Mouse (Mus musculus) limb, embryonic 13.5 days (tissue): ENCODE results near the gene Kansl3. TPM values are rescaled to one million over a fixed set of nuclear protein-coding genes. Genes with fewer than 3 reads are reported as not detected.
A peak's percentile ranks its signal among the peaks of the same experiment; 100 is the strongest.

Experiments
- ATAC-seq: fragments of 200-750 bp; cut with Nextera tagmentation; 2 replicates; pipeline ENCODE4 v1.8.0; 2017; ENCODE audit warnings: low read depth, moderate number of reproducible peaks, moderate TSS enrichment; ENCODE audit not compliant: low FRiP score
- H3K27ac ChIP-seq: fragments of 300-500 bp; sonication (generic); 2 replicates; pipeline ENCODE4 v1.5.1; 2015; ENCODE audit warnings: inconsistent platforms, mild to moderate bottlenecking, moderate library complexity
- H3K27me3 ChIP-seq: fragments of 300-500 bp; sonication (generic); 2 replicates; pipeline ENCODE4 v1.6.1; 2015; ENCODE audit warnings: mild to moderate bottlenecking, inconsistent platforms
- H3K36me3 ChIP-seq: fragments of 300-500 bp; sonication (generic); 2 replicates; pipeline ENCODE4 v1.6.1; 2015; ENCODE audit warnings: inconsistent platforms, mild to moderate bottlenecking, moderate library complexity
- H3K4me1 ChIP-seq: fragments of 300-500 bp; sonication (generic); 2 replicates; pipeline ENCODE4 v1.6.1; 2015; ENCODE audit warnings: inconsistent platforms
- H3K4me2 ChIP-seq: fragments of 300-500 bp; sonication (generic); replicated peaks from 2 replicates; pipeline ENCODE4 v1.6.1; 2015; ENCODE audit warnings: inconsistent platforms, mild to moderate bottlenecking, moderate library complexity
- H3K4me3 ChIP-seq: fragments of 300-500 bp; sonication (generic); 2 replicates; pipeline ENCODE4 v1.5.1; 2015; ENCODE audit warnings: moderate library complexity, mild to moderate bottlenecking, inconsistent platforms
- H3K9ac ChIP-seq: fragments of 300-500 bp; sonication (generic); 2 replicates; pipeline ENCODE4 v1.6.1; 2015; ENCODE audit warnings: mild to moderate bottlenecking, inconsistent platforms
- H3K9me3 ChIP-seq: fragments of 300-500 bp; sonication (generic); 2 replicates; pipeline ENCODE4 v1.6.1; 2016; ENCODE audit warnings: inconsistent platforms
- WGBS: fragments of 180-500 bp; shearing (Covaris S2); methylation state at CpG from one replicate; pipeline ENCODE4 v1.1.7; 2015; 5-methylcytosine and 5-hydroxymethylcytosine counted together
- microRNA-seq: library from miRNA; unstranded; fragments of <30 nt; microRNA quantifications from one replicate; pipeline ENCODE4, GENCODE M21; 2016
- polyA plus RNA-seq: library from polyadenylated mRNA; unstranded; fragments of >200 nt; fragmentation: Nextera tagmentation; extraction: Ambion mirVana; gene quantifications from 2 replicates; pipeline ENCODE4 v1.2.1, GENCODE M21; 2015

Kansl3 gene
- polyA plus RNA-seq, 1 experiment from 2014 or later = 49.5 TPM

DNA sequence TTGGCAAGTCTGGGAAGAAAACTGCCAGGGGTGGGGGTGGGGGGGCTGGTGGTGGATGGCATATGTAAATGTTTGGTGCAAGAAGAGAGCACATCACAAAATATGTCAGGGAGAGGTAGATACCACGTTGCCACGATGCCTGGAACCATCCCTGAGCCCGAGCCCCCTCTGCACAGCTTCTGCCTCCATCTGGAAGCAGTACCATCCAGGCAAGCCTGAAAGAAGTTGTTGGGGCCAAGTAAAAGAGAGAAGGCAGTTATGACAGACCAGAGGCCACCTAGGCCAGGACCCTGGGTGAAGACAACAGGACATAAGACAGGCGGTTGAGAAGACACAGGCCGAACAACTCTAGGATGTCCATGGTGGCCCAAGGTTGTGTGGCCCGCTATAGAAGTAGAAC lies 68.5 kb downstream of the Kansl3 start:
- Histone ChIP-seq H3K4me3 (no peak overlapping the region), H3K36me3 (no peaks in the 10 kb centered on the region), H3K4me1 (peaks cover 17% of the 10 kb centered on the region), H3K27me3 (peaks cover 55% of the 10 kb centered on the region), H3K9me3 (no peaks in the 10 kb centered on the region), H3K4me2 (no peak overlapping the region), H3K9ac (no peak overlapping the region), H3K27ac (no peak overlapping the region)
- 87% methylated on average over 6 of the region's 6 CpGs for WGBS
- ATAC-seq = no peak

DNA sequence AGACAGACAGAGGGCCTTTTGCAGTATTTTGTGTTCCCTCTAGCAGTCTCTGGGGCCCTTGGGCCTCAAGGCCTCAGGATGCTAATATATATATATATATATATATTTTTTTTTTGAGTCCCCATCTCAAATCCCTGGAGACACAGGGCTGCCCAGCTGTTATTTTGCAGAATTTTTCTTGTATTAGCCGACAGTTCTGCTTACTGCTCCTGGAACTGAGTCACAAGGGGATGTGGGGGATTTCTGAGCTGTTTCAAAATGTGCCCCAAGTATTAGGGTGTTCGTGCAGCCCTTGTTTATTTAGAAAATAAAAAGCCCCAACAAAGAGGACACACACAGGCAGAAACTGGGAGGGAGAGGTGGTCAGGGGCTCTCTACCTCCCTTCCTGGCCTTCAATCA lies 69.3 kb downstream of the Kansl3 start:
- no peaks in the 10 kb centered on the region for H3K36me3 ChIP-seq
- H3K4me2 ChIP-seq = no peak overlapping the region
- no peak for ATAC-seq
- H3K27ac ChIP-seq = no peak overlapping the region
- no peaks in the 10 kb centered on the region for H3K9me3 ChIP-seq
- 47% methylated on average over 2 of the region's 2 CpGs for WGBS
- no peak overlapping the region for H3K4me3 ChIP-seq
- H3K4me1 ChIP-seq = peaks cover 12% of the 10 kb centered on the region
- H3K27me3 ChIP-seq = peaks cover 55% of the 10 kb centered on the region
- no peak overlapping the region for H3K9ac ChIP-seq

DNA sequence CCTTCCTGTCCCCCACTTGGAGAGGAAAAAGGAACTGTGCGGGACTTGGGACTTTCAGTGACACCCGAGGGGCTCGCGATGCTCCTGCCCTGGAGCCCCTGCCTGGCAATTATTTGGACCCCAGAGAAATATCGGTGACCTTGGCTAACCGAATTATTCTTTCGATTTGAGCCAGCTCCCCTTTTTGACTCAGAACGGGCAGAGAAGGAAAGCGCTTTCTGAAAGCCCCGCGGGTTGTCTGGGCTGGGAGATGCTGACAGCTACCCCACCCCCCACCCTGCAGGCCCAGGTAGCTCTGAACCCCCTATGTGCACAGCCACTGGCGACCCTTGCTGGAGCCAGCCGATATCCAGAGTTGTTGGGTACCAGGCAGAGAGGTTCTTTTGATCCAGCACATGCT lies 69.9 kb downstream of the Kansl3 start:
- ATAC-seq = no peak
- H3K9ac ChIP-seq = 0 out of 2 replicates have a peak overlapping the region, but pooled peaks have one; percentile 13
- no peak overlapping the region for H3K4me2 ChIP-seq
- no peak overlapping the region for H3K27ac ChIP-seq
- 27% methylated on average over 13 of the region's 13 CpGs for WGBS
- peaks cover 9% of the 10 kb centered on the region; the same call in 1 of the 2 replicates for H3K4me1 ChIP-seq
- H3K4me3 ChIP-seq = no peak overlapping the region
- peaks cover 55% of the 10 kb centered on the region for H3K27me3 ChIP-seq
- H3K9me3 ChIP-seq = no peaks in the 10 kb centered on the region
- no peaks in the 10 kb centered on the region for H3K36me3 ChIP-seq

DNA sequence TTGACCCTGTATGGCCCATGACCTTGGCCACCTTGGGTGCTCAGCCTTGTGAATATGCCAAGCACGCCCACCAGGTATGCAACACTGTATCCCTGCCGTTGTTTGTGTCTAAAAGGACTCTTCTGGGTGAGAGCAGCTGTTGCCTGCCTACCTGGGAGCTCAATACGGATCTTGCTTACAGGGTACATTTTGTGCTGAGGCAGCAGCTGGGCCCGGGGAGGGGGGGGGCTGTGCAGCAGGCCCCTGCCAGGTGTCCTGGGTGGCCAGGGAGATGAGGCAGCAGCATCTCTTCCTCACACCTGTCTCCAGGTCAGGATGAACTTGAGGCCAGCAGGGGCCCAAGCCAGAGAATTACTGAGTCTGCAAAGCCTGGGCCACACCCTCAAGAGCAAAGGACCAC lies 70.9 kb downstream of the Kansl3 start:
- Histone ChIP-seq H3K27me3 (peaks cover 54% of the 10 kb centered on the region), H3K4me1 (peaks cover 4% of the 10 kb centered on the region; the same call in 1 of the 2 replicates), H3K27ac (no peak overlapping the region), H3K4me2 (no peak overlapping the region), H3K9ac (no peak overlapping the region), H3K36me3 (no peaks in the 10 kb centered on the region), H3K4me3 (no peak overlapping the region), H3K9me3 (no peaks in the 10 kb centered on the region)
- 74% methylated on average over 4 of the region's 4 CpGs for WGBS
- no peak; the same call in 1 of the 2 replicates for ATAC-seq

DNA sequence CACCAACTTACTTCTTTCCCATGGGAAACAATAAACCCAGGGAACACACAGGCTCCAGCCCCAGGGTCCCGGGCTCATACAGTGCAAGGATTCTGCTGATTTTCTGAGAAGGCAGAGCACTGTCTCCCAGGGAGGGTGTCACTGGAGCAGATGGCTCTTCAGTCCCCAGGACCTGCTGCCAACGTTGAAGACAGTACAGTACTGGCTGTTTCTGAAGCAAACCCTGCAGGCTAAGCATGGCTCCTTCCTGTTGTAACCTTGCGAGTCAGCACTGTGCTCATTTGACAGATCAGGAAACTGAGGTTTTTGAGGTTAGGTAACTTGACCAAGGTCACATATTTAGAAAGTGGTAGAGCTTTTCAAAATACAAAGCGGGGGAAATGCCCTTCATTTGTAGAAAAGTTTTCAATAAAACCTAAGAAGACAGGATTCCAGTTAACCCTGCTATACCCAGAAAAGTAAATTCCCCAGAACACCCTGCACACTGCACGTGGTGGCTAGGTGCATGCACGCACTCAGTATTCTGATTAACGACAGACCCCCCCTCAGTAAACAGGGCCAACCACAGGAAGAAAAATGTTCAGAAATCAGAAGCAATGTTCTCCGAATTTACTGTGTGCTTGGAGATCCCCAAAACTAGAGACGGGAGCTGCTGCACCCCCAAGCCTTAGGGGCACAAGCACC lies 72.4 kb downstream of the Kansl3 start:
- no peaks in the 10 kb centered on the region for H3K36me3 ChIP-seq
- WGBS = 64% methylated on average over 9 of the region's 9 CpGs
- H3K4me3 ChIP-seq = no peak overlapping the region
- H3K4me2 ChIP-seq = no peak overlapping the region
- H3K27ac ChIP-seq = no peak overlapping the region
- no peaks in the 10 kb centered on the region for H3K9me3 ChIP-seq
- no peak for ATAC-seq
- H3K4me1 ChIP-seq = no peaks in the 10 kb centered on the region
- H3K27me3 ChIP-seq = peaks cover 48% of the 10 kb centered on the region
- no peak overlapping the region for H3K9ac ChIP-seq

DNA sequence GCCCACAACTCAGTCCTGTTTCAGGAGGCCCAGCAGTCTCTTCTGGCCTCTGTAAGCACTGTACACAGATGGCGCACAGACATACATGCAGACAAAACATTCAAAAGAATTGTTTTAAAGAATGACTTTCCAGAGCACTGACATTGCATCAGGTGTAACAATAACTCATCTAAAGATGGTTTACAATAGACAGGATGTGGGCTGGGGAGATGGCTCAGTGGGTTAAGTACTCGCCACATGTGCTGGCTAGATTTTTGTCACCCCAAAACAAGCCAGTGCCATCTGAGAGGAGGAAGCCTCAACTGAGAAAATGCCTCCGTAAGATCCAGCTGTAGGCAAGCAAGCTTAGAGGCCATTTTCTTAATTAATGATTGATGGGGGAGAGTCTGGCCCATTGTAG lies 74.6 kb downstream of the Kansl3 start:
- no peaks in the 10 kb centered on the region for H3K36me3 ChIP-seq
- H3K4me1 ChIP-seq = no peaks in the 10 kb centered on the region
- no peak overlapping the region for H3K4me2 ChIP-seq
- H3K9ac ChIP-seq = no peak overlapping the region
- no peak overlapping the region for H3K27ac ChIP-seq
- H3K9me3 ChIP-seq = no peaks in the 10 kb centered on the region
- ATAC-seq = no peak
- WGBS = 72% methylated on average over 3 of the region's 3 CpGs
- peaks cover 26% of the 10 kb centered on the region for H3K27me3 ChIP-seq
- no peak overlapping the region for H3K4me3 ChIP-seq

DNA sequence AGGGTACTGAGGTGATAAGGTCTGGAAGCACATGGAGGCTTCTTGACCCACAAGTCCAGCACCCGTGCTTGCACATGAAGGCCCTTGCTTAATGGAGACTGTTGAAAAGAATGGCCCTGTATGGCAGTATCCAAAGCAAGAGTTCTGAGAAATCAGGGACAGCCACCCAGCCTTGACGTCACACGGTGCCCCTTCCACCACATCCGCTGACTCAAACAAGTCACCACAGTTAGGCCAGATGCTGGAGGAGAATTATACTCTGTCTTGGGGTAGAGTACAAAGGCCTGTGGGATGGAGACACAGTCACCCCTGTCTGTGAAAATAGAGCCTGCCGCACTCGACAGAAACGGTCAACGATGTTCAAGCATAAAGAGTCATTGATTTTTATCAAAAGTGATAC lies 75.5 kb downstream of the Kansl3 start:
- Histone ChIP-seq H3K27ac (no peak overlapping the region), H3K36me3 (no peaks in the 10 kb centered on the region), H3K9ac (no peak overlapping the region), H3K27me3 (peaks cover 17% of the 10 kb centered on the region), H3K9me3 (no peaks in the 10 kb centered on the region), H3K4me1 (no peaks in the 10 kb centered on the region), H3K4me2 (no peak overlapping the region), H3K4me3 (no peak overlapping the region)
- no peak for ATAC-seq
- WGBS = 91% methylated on average over 8 of the region's 8 CpGs

Small RNAs within 50 kb of the gene (microRNA-seq; reads per million reads assigned to microRNA genes)
- gene Mir6898 = not detected

Other genes with a start within 250 kb of the Kansl3 start
- gene Uggt1, start 124.5 kb downstream of the Kansl3 start, polyA plus RNA-seq = 52.4 and 54.6 TPM in 2 replicates
- gene Neurl3, start 94.5 kb downstream of the Kansl3 start, polyA plus RNA-seq = 0.83 and 2.0 TPM in 2 replicates
- gene Arid5a, start 61.4 kb downstream of the Kansl3 start, polyA plus RNA-seq = 6.7 and 9.2 TPM in 2 replicates
- gene Fer1l5, start 3.1 kb upstream of the Kansl3 start, polyA plus RNA-seq = 0.97 and 1.1 TPM in 2 replicates
- 53.2 and 56.8 TPM in 2 replicates for gene Lman2l, start 76.1 kb upstream of the Kansl3 start, polyA plus RNA-seq
- 19.5 and 20.4 TPM in 2 replicates for gene Cnnm4, start 102.4 kb upstream of the Kansl3 start, polyA plus RNA-seq
- gene Cnnm3, start 142.7 kb upstream of the Kansl3 start, polyA plus RNA-seq = 3.7 and 4.4 TPM in 2 replicates
- gene Ankrd23, start 167.7 kb upstream of the Kansl3 start, polyA plus RNA-seq = 20.1 and 20.8 TPM in 2 replicates
- gene Gm42417, start 170.2 kb upstream of the Kansl3 start, polyA plus RNA-seq = 0.33 and 0.92 TPM in 2 replicates
- 27.7 and 28.0 TPM in 2 replicates for gene Ankrd39, start 178.3 kb upstream of the Kansl3 start, polyA plus RNA-seq
- 21.8 and 22.7 TPM in 2 replicates for gene Sema4c, start 189.2 kb upstream of the Kansl3 start, polyA plus RNA-seq